Mouse (Mus musculus): ENCODE measurements at regions not wholly inside any gene's neighbourhood (a gene's known extent, or its start where the extent isn't known, plus 50 kb on each side); places are given as distances from the start of the nearest gene placed in this dataset.
"Not testable (repeated sequence)": the region's sequence is repeated elsewhere in the genome, so short reads cannot be mapped to it uniquely, and the experiment has no call there.

DNA sequence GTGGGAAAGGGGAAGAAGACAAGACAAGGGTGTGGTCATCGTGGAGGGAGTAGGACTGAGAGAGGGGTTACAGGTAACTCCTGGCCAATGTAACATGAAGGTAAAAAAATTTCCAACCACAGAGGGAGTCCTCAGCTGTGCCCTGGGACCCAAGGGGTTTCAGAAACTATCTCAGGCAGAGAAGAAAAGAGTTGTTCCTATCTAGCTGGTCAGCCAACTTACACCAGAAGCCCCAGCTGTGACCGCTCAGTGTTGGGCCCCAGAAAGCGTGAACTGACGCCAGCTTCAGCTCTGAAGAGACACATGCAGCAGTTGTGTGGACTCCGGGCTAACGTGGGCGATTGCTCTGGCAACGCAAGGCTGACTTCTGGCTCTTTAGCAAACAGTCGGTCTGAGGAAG, 52.2 kb downstream of the Rhob start:
- in situ Hi-C loops (cut with MboI, MseI): no loop called here

- in situ Hi-C loops (cut with MboI, MseI): no loop called here
Measured at GRCm38 (mm10) chr12:8447025-8447424, 52.8 kb downstream of the Rhob start.

DNA sequence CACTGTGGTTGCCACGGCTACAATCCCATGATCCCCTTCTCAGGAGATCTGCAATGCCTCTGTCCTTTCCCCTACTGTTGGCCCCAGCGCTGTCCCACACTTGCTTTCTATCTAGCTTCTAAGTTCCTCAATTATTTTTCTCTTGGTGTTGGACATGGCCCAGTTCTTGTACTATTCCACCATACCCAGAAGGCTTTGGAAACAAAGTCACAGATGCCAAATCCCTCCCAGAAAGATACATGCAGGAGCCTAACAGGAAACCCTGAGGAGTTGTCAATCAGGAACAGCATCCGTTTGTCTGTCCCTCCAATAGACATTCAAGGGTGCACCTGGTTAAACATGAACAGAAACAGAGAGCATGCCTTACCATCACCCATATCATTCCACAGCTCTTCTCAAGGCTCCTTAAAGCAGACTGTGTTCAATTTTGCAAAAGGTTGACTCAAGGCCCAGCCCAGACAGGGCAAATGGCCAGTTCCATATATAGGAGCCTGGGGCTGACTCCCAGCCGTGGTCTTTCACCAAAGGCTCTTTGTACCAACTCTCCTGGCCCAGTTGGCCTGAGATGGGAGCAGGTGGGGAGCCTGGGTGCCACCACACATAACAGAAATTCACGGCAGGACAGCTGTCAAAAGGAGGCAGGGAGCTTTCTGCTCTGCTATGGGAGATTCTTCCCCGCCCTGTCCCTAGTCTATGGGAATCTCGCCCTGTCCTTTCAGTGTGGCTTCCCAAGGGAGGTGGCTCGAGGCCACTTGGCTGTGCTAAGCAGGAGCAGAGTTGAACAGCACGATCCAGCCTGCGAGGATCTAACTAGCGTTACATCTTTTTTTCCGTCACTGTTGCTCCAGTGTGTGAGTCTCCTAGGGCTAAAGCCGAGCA, 54.6 kb downstream of the Rhob start:
- in situ Hi-C loops (cut with MboI, MseI): no loop called here

- in situ Hi-C loops (cut with MboI, MseI): no loop called here
Measured at GRCm38 (mm10) chr12:8443917-8444453, 55.8 kb downstream of the Rhob start.

GRCm38 (mm10) chr12:8443253-8443661, 56.6 kb downstream of the Rhob start:
- in situ Hi-C loops (cut with MboI, MseI): no loop called here

DNA sequence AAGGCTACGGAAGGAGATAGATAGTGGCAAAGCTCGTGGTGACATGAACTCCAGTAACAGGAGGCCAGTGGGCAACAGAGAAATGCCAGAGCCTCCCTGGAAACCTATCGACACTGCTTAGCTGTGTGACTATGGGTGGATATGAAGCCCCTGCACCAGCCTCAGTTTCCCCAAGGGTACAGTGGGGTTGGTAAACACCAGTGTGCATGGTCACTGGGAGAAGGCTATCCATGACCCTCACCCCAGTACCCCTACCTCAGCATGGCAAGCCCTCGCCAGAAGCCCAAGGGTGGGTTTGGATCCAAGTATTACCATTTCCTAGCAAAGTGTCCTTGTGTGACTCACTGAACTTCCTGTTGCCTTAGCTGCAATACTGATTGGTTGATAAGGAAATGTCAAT, 58.5 kb downstream of the Rhob start:
- in situ Hi-C loops (cut with MboI, MseI): no loop called here

DNA sequence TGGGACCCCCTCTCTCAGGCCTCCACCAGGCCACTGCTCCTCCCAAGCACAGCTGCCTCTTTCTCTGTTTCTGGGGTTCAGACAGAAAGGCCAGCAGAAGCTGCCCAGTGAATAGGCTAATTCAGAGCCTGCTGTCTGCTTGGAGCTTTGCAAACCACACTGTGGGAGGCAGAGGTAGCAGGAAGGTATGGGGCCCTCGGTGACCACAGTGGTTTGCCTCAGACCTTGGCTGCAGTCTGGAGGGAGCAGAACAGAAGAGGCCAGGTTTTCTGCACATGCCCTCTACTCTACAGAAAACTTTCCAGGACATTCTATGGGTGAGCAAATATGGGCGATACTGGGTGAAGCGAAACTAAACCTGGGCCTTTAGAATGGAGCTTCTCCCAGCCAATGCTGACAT, 59.4 kb downstream of the Rhob start:
- in situ Hi-C loops (cut with MboI, MseI): no loop called here

DNA sequence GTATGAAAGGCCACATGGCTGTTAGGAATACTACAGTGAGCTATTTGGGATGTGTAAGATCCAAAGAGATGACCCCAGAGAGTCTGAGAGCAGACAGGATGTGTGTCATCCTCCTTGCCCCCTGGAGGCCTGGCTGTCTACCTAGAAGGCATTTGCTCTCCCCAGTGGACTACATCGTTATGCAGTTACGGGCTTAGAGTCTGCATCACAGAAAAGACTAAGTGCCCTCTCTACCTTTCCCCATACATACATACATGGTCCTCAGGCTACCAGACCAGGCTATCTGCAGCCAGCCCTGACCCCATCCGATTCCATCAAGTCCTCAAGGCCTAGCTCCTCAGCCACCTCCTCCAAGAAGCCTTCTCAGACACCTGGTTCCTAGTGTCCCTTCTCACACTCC, 59.9 kb downstream of the Rhob start:
- in situ Hi-C loops (cut with MboI, MseI): no loop called here

DNA sequence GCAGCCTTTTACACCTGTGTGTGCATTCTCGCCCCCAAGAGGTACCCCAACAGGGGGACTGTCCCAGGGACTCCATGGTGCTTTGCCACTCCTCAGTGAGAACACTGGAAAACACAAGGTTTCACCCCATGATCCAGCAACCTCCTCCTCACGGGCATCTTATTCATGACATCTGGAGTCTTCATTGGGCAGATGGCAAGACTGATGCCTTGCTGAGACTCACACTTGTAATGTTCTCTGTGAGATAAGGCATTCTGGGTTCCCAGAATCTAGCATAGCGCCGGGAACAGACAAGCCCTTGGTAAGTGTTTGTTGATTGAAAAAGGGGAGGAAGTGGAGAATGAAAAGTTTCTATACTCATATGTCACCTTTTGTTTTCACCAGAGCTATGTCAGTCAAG, 60.3 kb downstream of the Rhob start:
- in situ Hi-C loops (cut with MboI, MseI): no loop called here

DNA sequence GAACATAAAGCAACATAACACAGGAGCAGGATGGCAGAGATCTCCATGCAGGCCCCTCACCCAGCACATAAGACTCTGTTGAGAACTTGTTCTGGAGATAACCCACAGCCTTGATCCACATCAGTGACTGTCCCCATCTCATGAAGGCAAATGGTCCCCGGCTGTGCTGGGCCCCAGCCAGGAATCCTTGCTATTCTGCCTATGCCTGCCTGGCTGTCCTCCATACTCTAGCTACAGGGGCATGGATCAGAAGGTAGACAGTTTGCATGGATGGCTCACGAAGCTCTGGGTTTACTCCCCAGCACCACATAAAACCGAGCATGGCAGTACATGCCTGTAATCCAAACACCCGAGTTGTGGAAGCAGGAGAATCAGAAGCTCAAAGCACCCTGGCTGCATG, 61.2 kb downstream of the Rhob start:
- in situ Hi-C loops (cut with MboI, MseI): no loop called here

- in situ Hi-C loops (cut with MboI, MseI): no loop called here
Measured at GRCm38 (mm10) chr12:8436976-8437580, 62.7 kb downstream of the Rhob start.

DNA sequence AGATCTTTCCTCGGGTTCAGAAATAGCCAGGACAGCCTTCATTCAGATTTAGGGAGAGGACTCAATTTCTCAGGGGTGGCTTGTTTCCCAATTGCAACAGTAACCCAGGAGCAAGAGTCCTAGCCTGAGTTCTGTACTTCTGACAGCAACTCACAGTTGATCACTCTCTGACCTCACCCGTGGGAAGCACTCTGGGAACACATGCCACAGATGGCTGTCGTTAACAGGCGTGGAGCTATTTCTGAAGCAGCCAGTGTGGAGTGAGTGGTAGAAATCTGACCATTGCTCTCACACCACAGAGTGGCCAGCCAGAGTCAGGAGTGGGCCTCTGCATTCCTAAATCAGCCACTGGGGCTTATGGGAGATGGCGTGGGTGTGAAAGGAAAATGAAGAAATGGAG, 63.3 kb downstream of the Rhob start:
- in situ Hi-C loops (cut with MboI, MseI): no loop called here

DNA sequence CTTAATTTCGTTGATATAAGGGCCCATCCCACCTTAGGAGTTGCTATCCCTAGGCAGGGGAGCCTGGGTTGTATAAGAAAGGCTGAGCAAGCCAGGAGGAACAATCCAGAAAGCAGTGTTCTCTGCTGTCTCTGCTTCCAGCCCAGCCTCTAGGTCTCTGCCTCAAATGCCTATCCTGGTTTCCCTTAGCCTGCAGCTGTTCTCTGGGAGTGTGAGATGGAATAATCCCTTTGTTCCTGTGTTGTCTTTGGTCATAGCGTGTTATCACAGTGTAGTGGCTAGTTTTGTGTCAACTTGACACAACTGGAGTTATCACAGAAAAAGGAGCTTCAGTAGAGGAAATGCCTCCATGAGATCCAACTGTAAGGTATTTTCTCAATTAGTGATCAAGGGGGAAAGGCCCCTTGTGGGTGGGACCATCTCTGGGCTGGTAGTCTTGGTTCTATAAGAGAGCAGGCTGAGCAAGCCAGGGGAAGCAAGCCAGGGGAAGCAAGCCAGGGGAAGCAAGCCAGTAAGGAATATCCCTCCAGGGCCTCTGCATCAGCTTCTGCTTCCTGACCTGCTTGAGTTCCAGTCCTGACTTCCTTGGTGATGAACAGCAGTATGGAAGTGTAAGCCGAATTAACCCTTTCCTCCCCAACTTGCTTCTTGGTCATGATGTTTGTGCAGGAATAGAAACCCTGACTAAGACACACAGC, 64.0 kb downstream of the Rhob start:
- in situ Hi-C loops (cut with MboI, MseI): not testable (repeated sequence)

DNA sequence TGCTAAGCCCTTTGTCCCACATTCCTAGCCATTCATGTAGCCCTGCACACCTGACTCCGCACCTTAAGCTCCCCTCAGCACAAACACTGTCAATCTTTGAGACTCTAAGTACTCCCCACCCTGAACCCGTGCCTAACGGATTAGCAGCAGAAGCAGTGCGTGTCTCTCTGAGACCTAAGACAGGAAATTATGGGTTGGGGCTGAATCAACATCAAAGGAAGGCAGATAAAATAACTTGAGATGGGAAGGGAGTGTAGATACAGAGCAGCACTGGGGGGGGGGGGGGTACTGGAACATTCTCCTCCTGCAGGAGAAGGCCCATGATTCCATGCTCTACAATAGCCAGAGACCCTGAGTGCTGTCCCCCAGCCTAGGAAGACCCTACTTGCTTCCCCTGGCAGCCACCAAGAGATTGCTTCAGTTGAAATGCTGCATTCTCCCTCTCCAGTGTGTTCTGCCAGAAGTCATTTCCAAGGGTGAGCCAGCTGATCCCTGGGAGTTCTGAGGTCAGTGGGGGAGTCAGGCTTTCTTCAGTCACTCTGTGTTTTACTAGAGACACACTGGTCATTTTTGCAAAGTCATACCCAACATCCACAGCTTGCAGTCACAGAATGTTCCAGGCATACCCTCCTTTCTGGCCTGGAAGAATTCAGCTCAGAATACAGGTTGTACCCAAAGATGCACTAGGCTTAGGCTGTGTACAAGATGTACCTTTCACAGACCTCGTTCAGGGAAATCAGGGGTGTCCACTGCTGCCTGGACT, 71.4 kb downstream of the Rhob start:
- in situ Hi-C loops (cut with MboI, MseI): no loop called here

DNA sequence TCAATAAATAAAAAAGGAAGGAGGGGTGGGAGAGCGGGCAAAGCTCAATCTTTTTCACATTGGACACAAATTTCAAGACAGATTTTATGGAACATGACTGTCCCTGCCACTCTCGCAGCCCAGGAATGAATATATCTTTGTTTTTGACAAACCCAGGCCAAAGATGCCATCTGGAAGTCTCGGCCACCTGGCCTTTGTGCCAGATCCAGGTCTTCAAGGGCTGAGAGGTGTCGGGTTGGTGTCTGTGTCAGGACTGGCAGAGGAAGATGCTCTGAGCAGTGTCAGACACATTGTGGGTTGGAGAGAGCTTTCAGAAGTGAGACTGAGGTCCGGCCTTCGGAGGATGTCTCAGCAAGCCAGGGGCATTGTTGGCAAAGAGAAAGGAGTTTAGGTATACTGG, 75.3 kb downstream of the Rhob start:
- in situ Hi-C loops (cut with MboI, MseI): loop anchor here (5.0 kb wide), 1 partner anchor 102 kb away; no protein-coding TSS in a partner anchor

DNA sequence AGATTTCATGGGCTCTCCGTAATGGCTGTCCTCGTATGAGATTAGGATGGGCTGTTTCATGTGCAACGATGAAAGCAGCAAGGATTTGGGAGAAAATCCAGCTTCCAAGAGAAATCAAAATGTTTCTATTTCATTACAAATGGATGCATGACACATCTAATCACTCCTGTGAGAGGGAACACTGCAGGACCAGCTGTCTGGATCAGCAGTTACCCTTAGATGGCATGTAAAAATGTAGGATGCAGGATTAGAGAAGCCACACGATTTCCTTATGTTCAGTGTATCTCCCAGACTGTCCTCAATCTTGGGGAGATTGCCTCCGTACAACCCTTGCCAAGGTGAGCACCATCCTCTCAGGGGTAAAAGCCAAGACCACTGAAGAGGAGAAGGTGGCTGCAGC, 77.1 kb downstream of the Rhob start:
- in situ Hi-C loops (cut with MboI, MseI): loop anchor here (5.0 kb wide), 1 partner anchor 100 kb away; no protein-coding TSS in a partner anchor

GRCm38 (mm10) chr12:8421271-8421567, 78.6 kb downstream of the Rhob start:
- in situ Hi-C loops (cut with MboI, MseI): loop anchor here (5.0 kb wide), 1 partner anchor 99 kb away; no protein-coding TSS in a partner anchor

- in situ Hi-C loops (cut with MboI, MseI): loop anchor here (5.0 kb wide), 1 partner anchor 98 kb away; no protein-coding TSS in a partner anchor
Measured at GRCm38 (mm10) chr12:8420511-8421270, 79.1 kb downstream of the Rhob start.

GRCm38 (mm10) chr12:8418890-8419289, 80.9 kb downstream of the Rhob start:
- in situ Hi-C loops (cut with MboI, MseI): no loop called here

DNA sequence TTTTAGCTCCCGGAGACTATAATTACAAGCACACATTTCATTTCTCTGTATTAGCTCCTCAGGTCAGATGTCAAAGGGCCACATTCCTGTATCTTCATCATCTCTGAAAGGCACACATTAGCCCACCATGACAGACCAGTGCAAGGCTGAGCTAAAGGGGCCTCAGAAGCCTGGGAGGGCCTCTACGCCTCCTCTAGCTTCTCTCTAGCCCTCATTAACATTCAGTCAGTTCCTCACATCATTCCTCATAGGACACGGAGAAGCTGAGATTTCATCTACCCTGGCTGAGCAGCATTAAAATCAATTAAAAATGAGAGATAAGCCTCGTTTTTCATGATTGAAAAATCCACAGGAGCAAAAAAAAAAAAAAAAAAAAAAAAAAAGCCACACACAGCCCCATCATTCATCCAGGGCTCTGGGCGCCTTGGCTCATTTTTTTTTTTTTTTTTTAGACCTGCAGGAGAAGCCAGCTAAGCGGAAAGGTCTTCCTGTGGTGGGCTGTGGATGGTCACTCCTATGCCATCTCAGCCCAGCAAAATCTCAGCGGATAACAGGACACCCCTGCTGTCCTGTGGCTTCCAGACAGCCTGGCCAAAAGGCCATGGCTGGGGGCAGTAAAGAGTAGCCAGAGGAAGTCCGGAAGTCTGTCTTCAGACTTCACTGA, 82.5 kb downstream of the Rhob start:
- in situ Hi-C loops (cut with MboI, MseI): no loop called here

Measured in regulatory T cell (primary cell).